Mouse (Mus musculus): ENCODE data around the gene Rnaseh2b.

- no peak for TF ChIP-seq POLR2A (IDR thresholded peaks at IDR 0.05; ENCODE audit: borderline replicate concordance, extremely low read depth, insufficient read depth, insufficient read length, poor library complexity, severe bottlenecking)
- TF ChIP-seq CTCF (IDR thresholded peaks at IDR 0.05; ENCODE audit: borderline replicate concordance, extremely low read depth, insufficient read depth, insufficient read length): no peak
Measured at GRCm38 (mm10) chr14:62339196-62339595, 46.8 kb downstream of the Rnaseh2b start.
